Mouse (Mus musculus): Measurements from ENCODE around the gene Arntl.

Gene Arntl

DNA sequence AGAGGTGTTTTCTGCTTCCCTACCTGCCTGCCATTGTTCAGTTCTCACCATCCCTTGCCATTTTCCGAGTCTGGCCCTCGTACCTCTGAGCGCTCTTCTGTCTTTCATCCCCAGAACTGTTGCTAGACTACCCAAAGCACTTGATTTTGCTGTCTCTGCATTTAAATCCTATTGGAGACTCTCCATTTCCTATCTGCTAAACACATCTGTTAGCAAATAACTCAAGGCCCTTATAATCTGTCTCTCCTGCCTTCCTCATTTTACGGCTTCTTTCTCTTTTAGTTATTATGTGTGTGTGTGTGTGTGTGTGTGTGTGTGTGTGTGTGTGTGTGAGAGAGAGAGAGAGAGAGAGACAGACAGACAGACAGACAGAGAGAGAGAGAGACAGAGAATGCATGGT is 90.5 kb downstream of the Arntl start:
- no peak for DNase-seq

GRCm38 (mm10) chr7:113310136-113310535 is 102.9 kb downstream of the Arntl start:
- DNase-seq, result no peak

DNA sequence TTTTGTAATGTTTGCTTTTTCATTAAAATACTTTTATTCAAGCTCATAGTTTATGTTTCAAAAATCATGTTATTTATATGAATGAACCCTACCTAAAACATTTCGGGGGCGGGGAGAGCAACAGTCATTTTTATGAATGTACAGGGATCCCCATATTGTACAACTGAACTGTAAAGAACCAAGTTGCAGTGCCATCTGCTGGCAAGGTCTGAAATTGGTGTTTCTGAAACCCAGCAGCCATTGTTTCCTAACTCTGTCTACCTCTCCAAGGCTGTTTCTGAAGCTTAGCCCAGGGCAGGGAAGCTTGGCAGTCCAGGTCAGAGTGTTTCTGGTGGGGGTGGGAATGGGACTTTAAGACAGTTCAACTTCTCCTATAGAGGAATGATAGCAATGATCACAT is 104.5 kb downstream of the Arntl start:
- DNase-seq, result peak; percentile 62

GRCm38 (mm10) chr7:113320128-113320527 is 112.9 kb downstream of the Arntl start:
- DNase-seq, result no peak

DNA sequence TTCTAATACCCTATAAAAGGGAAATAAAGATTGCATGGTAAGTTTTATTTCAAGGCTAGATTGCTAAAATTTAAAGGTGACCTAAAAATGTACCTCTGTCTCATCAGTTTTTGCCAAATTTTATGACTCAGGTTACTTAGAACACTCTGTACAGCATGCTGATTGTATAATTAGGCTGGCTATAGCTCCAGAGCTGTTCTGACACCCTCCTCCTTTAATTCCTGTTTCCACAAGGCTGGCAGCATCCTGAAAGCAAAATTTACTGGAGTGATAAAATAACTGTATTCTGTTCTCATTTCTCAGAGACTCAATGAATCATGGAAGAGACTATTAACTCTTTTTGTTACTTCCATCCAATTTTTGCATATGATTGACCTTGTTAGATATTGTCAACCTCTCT is 126.8 kb downstream of the Arntl start:
- DNase-seq, result no peak

DNA sequence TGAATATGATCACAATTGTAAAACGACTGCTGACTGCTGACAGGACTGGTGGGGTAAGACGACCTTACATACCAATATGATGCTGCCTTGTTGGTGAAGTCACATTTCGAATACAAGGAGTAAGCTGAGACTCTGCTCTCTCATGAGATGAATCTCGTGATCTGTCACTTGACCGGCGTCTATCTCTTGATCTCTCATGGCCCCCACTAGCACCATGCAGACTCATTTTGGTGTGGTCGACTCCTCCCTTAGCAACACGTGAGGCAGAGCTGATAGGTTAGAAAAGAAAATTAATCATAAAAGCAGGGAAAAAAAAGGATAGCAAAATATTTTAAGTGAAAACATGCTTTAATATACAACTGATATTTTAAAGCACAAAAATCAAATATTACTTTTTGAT is 128.0 kb downstream of the Arntl start:
- no peak for DNase-seq

DNA sequence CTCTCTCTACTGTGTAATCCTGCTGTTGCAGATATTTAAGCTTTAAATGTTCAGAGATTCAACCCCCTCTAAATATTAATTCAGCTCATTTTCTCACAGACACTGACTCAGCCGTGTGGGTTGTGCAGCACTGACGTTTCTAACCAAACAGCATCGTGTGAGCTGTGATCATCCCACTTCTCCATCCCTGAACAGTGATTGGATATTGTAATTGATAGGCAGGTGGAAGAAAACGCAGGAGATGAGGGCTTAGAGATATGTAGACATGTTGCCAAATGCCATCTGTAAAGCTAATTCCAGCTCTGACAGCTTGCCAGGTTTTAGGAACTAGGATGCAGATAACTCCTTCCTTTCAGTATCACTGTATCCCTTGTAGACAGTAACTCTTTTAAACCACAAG is 140.0 kb downstream of the Arntl start:
- no peak for DNase-seq

- DNase-seq, result no peak
Measured at GRCm38 (mm10) chr7:113347694-113348093, 140.4 kb downstream of the Arntl start.

DNA sequence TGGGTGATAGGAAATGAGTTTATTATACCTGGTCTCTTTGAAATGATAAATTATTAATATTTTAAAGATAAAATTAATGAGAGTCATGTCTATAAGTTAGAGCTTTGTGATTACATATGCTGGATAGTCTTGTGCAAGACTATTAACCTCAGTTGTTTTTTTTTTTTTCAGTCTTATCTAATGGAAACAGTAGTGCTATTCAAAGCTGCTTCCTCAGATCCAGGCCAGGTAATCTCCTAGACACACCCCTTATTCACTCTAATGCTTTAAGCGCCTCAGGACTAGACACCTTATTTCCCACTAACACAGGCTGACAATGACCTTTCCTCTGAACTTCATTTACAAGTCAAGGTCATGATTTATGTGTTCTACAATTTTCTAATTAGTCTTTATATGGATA is 141.8 kb downstream of the Arntl start:
- DNase-seq, result no peak
